Mouse (Mus musculus) gastrocnemius, postnatal 10 days (tissue): ENCODE results near the gene Fars2. TPM values are rescaled to one million over a fixed set of nuclear protein-coding genes. Genes with fewer than 3 reads are reported as not detected.

Source experiments
- DNase-seq: peaks from one replicate; pipeline ENCODE4 v3.0.0; 2021; ENCODE audit warnings: mixed read lengths
- total RNA-seq, 2 experiments: library from RNA; stranded (reverse); gene quantifications; 2 replicates each; pipeline ENCODE4 v1.2.3; 2021

Gene Fars2
- total RNA-seq, 2 experiments from 2014 or later = 35.6 to 40.8 TPM

GRCm38 (mm10) chr13:36695516-36696201 is 578.4 kb downstream of the Fars2 start:
- DNase-seq = no peak

GRCm38 (mm10) chr13:36696351-36696771 is 579.1 kb downstream of the Fars2 start:
- no peak for DNase-seq

- DNase-seq = no peak
Measured at GRCm38 (mm10) chr13:36707088-36707690, 590.0 kb downstream of the Fars2 start.

- DNase-seq = no peak
Measured at GRCm38 (mm10) chr13:36714101-36714500, 596.9 kb downstream of the Fars2 start.

GRCm38 (mm10) chr13:36716708-36717107 is 599.5 kb downstream of the Fars2 start:
- DNase-seq = no peak

GRCm38 (mm10) chr13:36717376-36717775 is 600.2 kb downstream of the Fars2 start:
- DNase-seq = no peak

- no peak for DNase-seq
Measured at GRCm38 (mm10) chr13:36720297-36721017, 603.2 kb downstream of the Fars2 start.

- DNase-seq = no peak
Measured at GRCm38 (mm10) chr13:36722309-36722708, 605.1 kb downstream of the Fars2 start.

GRCm38 (mm10) chr13:36723726-36724300 is 606.6 kb downstream of the Fars2 start:
- DNase-seq = no peak

GRCm38 (mm10) chr13:36724533-36725470 is 607.6 kb downstream of the Fars2 start:
- no peak for DNase-seq

GRCm38 (mm10) chr13:36725881-36726280 is 608.7 kb downstream of the Fars2 start:
- no peak for DNase-seq

- no peak for DNase-seq
Measured at GRCm38 (mm10) chr13:36726551-36726950, 609.3 kb downstream of the Fars2 start.

GRCm38 (mm10) chr13:36726951-36727778 is 610.0 kb downstream of the Fars2 start:
- no peak for DNase-seq

GRCm38 (mm10) chr13:36727779-36728470 is 610.7 kb downstream of the Fars2 start:
- no peak for DNase-seq

- no peak for DNase-seq
Measured at GRCm38 (mm10) chr13:36728509-36728908, 611.3 kb downstream of the Fars2 start.

- no peak for DNase-seq
Measured at GRCm38 (mm10) chr13:36729731-36730340, 612.6 kb downstream of the Fars2 start.

- no peak for DNase-seq
Measured at GRCm38 (mm10) chr13:36730341-36730761, 613.1 kb downstream of the Fars2 start.

- DNase-seq = no peak
Measured at GRCm38 (mm10) chr13:36731016-36731930, 614.1 kb downstream of the Fars2 start.
